Mouse (Mus musculus) hindbrain, postnatal 0 days (tissue): ENCODE measurements around the gene Rhbdl1. TPM values are rescaled to one million over a fixed set of nuclear protein-coding genes. Genes with fewer than 3 reads are reported as not detected.
"Not testable (repeated sequence)": the region's sequence is repeated elsewhere in the genome, so short reads cannot be mapped to it uniquely, and the experiment has no call there.

ENCODE experiments used
- ATAC-seq: fragments of 200-750 bp; cut with Nextera tagmentation; 2 replicates; pipeline ENCODE4 v1.8.0; 2017; ENCODE audit warnings: mild to moderate bottlenecking, moderate TSS enrichment, moderate library complexity
- DNase-seq: peaks from one replicate; pipeline ENCODE4 v3.0.0-alpha.2; 2015; ENCODE audit warnings: low spot score
- H3K27ac ChIP-seq: fragments of 300-500 bp; sonication (generic); 2 replicates; pipeline ENCODE4 v1.5.1; 2014; ENCODE audit warnings: mild to moderate bottlenecking
- H3K27me3 ChIP-seq: fragments of 300-500 bp; sonication (generic); 2 replicates; pipeline ENCODE4 v1.6.1; 2014; ENCODE audit warnings: low read length, mixed read lengths; ENCODE audit not compliant: insufficient read depth
- H3K36me3 ChIP-seq: fragments of 300-500 bp; sonication (generic); 2 replicates; pipeline ENCODE4 v1.6.1; 2014; ENCODE audit warnings: low read length, mixed read lengths; ENCODE audit not compliant: insufficient read depth
- H3K4me1 ChIP-seq: fragments of 300-500 bp; sonication (generic); 2 replicates; pipeline ENCODE4 v1.6.1; 2014; ENCODE audit warnings: antibody characterized with exemption, low read length, mixed read lengths; ENCODE audit not compliant: insufficient read depth
- H3K4me2 ChIP-seq: fragments of 300-500 bp; sonication (generic); 2 replicates; pipeline ENCODE4 v1.6.1; 2014; ENCODE audit warnings: low read depth, mild to moderate bottlenecking, low read length, moderate library complexity, mixed read lengths
- H3K4me3 ChIP-seq: fragments of 300-500 bp; sonication (generic); 2 replicates; pipeline ENCODE4 v1.5.1; 2014; ENCODE audit warnings: low read length
- H3K9ac ChIP-seq: fragments of 300-500 bp; sonication (generic); replicated peaks from 2 replicates; pipeline ENCODE4 v1.6.1; 2014; ENCODE audit warnings: mild to moderate bottlenecking, low read length, moderate library complexity, mixed read lengths
- H3K9me3 ChIP-seq: fragments of 300-500 bp; sonication (generic); 2 replicates; pipeline ENCODE4 v1.6.1; 2016; ENCODE audit warnings: low read length, mixed read lengths
- CTCF ChIP-seq: IDR thresholded peaks from 2 replicates; pipeline ENCODE4 v1.5.1; 2016; ENCODE audit warnings: antibody characterized with exemption, control low read depth, low read depth
- WGBS: fragments of 180-500 bp; shearing (Covaris S2); extraction: QIAGEN DNeasy Blood & Tissue Kit; methylation state at CpG from one replicate; pipeline ENCODE4 v1.1.7; 2014; 5-methylcytosine and 5-hydroxymethylcytosine counted together
- polyA plus RNA-seq: library from polyadenylated mRNA; unstranded; fragments of >200 nt; fragmentation: Nextera tagmentation; extraction: Ambion mirVana; gene quantifications from 2 replicates; pipeline ENCODE4 v1.2.1, GENCODE M21; 2015
- total RNA-seq: library from RNA; depleted of rRNA; stranded (reverse); fragments of >200 nt; gene quantifications from 2 replicates; pipeline ENCODE4 v1.2.3, GENCODE M21; 2014

The Rhbdl1 gene
- total and polyA plus RNA-seq, 2 experiments from 2014 or later, result 78.6 to 135 TPM

GRCm38 (mm10) chr17:25807452-25807851 is 29.6 kb downstream of the Rhbdl1 start:
- H3K4me3 ChIP-seq, ATAC-seq, H3K27me3 ChIP-seq, H3K9ac ChIP-seq, DNase-seq, H3K27ac ChIP-seq, H3K36me3 ChIP-seq, H3K9me3 ChIP-seq, H3K4me2 ChIP-seq: not testable (repeated sequence)
- TF ChIP-seq CTCF, result peak; percentile 42
- 36% methylated on average over 2 of the region's 2 CpGs for WGBS
- H3K4me1 ChIP-seq, result peaks cover 20% of the 10 kb centered on the region

GRCm38 (mm10) chr17:25806507-25806906 is 30.6 kb downstream of the Rhbdl1 start:
- H3K4me3 ChIP-seq, result no peak overlapping the region
- DNase-seq, result no peak
- H3K9ac ChIP-seq, result no peak overlapping the region
- no peak for TF ChIP-seq CTCF
- H3K4me2 ChIP-seq, result no peak overlapping the region
- WGBS, result 95% methylated on average over 4 of the region's 4 CpGs
- no peak for ATAC-seq
- peaks cover 24% of the 10 kb centered on the region for H3K4me1 ChIP-seq
- H3K27me3 ChIP-seq, result no peaks in the 10 kb centered on the region
- H3K9me3 ChIP-seq, result no peaks in the 10 kb centered on the region
- no peak overlapping the region for H3K27ac ChIP-seq
- H3K36me3 ChIP-seq, result no peaks in the 10 kb centered on the region

GRCm38 (mm10) chr17:25802825-25803517 is 34.1 kb downstream of the Rhbdl1 start:
- WGBS, result 6% methylated on average over 10 of the region's 10 CpGs
- TF ChIP-seq CTCF, result no peak
- DNase-seq, result peak; percentile 92
- no peaks in the 10 kb centered on the region for H3K27me3 ChIP-seq
- peak; percentile 94 for ATAC-seq
- no peak overlapping the region for H3K9ac ChIP-seq
- no peaks in the 10 kb centered on the region for H3K36me3 ChIP-seq
- no peak overlapping the region for H3K4me3 ChIP-seq
- H3K4me2 ChIP-seq, result peak overlapping the region; percentile 32
- 0 out of 2 replicates have a peak, but pooled peaks cover 9% of the 10 kb centered on the region for H3K4me1 ChIP-seq
- peak overlapping the region; percentile 77 for H3K27ac ChIP-seq
- no peaks in the 10 kb centered on the region for H3K9me3 ChIP-seq

GRCm38 (mm10) chr17:25801029-25801428 is 36.1 kb downstream of the Rhbdl1 start:
- Histone ChIP-seq H3K36me3 (no peaks in the 10 kb centered on the region), H3K4me1 (peaks cover 20% of the 10 kb centered on the region; the same call in 1 of the 2 replicates), H3K27me3 (no peaks in the 10 kb centered on the region), H3K9me3 (no peaks in the 10 kb centered on the region), H3K4me2 (no peak overlapping the region), H3K27ac (no peak overlapping the region), H3K4me3 (no peak overlapping the region), H3K9ac (no peak overlapping the region)
- peak; percentile 86 for TF ChIP-seq CTCF
- peak; percentile 86 for DNase-seq
- peak; percentile 38 for ATAC-seq
- WGBS, result 6% methylated on average over 6 of the region's 6 CpGs

GRCm38 (mm10) chr17:25796951-25797369 is 40.1 kb downstream of the Rhbdl1 start, which contains the start of gene Metrn:
Gene Metrn, minus strand, starts transcription at chr17:25797136.
- 1% methylated on average over 35 of the region's 35 CpGs for WGBS
- Histone ChIP-seq H3K4me1 (peaks cover 19% of the 10 kb centered on the region; the same call in 1 of the 2 replicates), H3K4me2 (peak within 1 kb of the TSS; percentile 75), H3K9me3 (no peaks in the 10 kb centered on the region), H3K27ac (peak within 1 kb of the TSS; percentile 79), H3K36me3 (no peaks in the 10 kb centered on the region), H3K9ac (peak within 1 kb of the TSS; percentile 60), H3K4me3 (peak within 1 kb of the TSS; percentile 58), H3K27me3 (no peaks in the 10 kb centered on the region)
- DNase-seq (peak; percentile 88), ATAC-seq (peak; percentile 75)
- no peak for TF ChIP-seq CTCF

- no peak for TF ChIP-seq CTCF
- ATAC-seq, result no peak
- peak overlapping the region; percentile 79 for H3K27ac ChIP-seq
- DNase-seq, result peak; percentile 34
- H3K27me3 ChIP-seq, result no peaks in the 10 kb centered on the region
- 3% methylated on average over 37 of the region's 37 CpGs for WGBS
- H3K4me1 ChIP-seq, result peaks cover 19% of the 10 kb centered on the region; the same call in 1 of the 2 replicates
- H3K4me3 ChIP-seq, result peak overlapping the region; percentile 58
- no peaks in the 10 kb centered on the region for H3K9me3 ChIP-seq
- peak overlapping the region; percentile 75 for H3K4me2 ChIP-seq
- H3K36me3 ChIP-seq, result no peaks in the 10 kb centered on the region
- H3K9ac ChIP-seq, result peak overlapping the region; percentile 60
Observed at GRCm38 (mm10) chr17:25796211-25796771, 40.8 kb downstream of the Rhbdl1 start.
